Mouse (Mus musculus): ENCODE measurements around the gene Ces1d. TPM values are rescaled to one million over a fixed set of nuclear protein-coding genes. Genes with fewer than 3 reads are reported as not detected.
"Not testable (repeated sequence)": the region's sequence is repeated elsewhere in the genome, so short reads cannot be mapped to it uniquely, and the experiment has no call there.

Ces1d gene
- 7.8 TPM in 1 of 2 replicates, not detected in the other for polyA plus RNA-seq (2011; ENCODE audit: insufficient read depth, insufficient read length, low replicate concordance, missing spikeins)

GRCm38 (mm10) chr8:93197685-93198525 is at the start of gene Ces1d:
Ces1d (minus strand) TSS chr8:93197838.
- 68% methylated on average over 8 of the region's 8 CpGs for WGBS
- H3K27ac ChIP-seq (ENCODE audit: control insufficient read depth, insufficient read depth, low read depth, low read length, poor library complexity) = no peak within 1 kb of the TSS
- TF ChIP-seq CTCF (IDR thresholded peaks at IDR 0.05; ENCODE audit: control insufficient read depth, insufficient read depth, low read length) (no peak), POLR2A (IDR thresholded peaks at IDR 0.05; ENCODE audit: borderline replicate concordance, control insufficient read depth, low read depth, low read length) (no peak)
- H3K4me3 ChIP-seq (replicated peaks; ENCODE audit: control insufficient read depth, low read depth, low read length) = no peak within 1 kb of the TSS
- H3K4me1 ChIP-seq (ENCODE audit: control insufficient read depth, insufficient read depth, low read length) = no peaks in the 10 kb centered on the region

GRCm38 (mm10) chr8:93246057-93246456 is 48.4 kb upstream of the Ces1d start:
- no peak overlapping the region for H3K27ac ChIP-seq (ENCODE audit: control insufficient read depth, insufficient read depth, low read depth, low read length, poor library complexity)
- 77% methylated on average over 2 of the region's 2 CpGs for WGBS
- TF ChIP-seq CTCF (IDR thresholded peaks at IDR 0.05; ENCODE audit: control insufficient read depth, insufficient read depth, low read length) (no peak), POLR2A (IDR thresholded peaks at IDR 0.05; ENCODE audit: borderline replicate concordance, control insufficient read depth, low read depth, low read length) (no peak)
- no peak overlapping the region for H3K4me3 ChIP-seq (replicated peaks; ENCODE audit: control insufficient read depth, low read depth, low read length)
- H3K4me1 ChIP-seq (ENCODE audit: control insufficient read depth, insufficient read depth, low read length) = no peaks in the 10 kb centered on the region; the same call in 1 of the 2 replicates

- no peak for TF ChIP-seq CTCF (IDR thresholded peaks at IDR 0.05; ENCODE audit: control insufficient read depth, insufficient read depth, low read length)
- no peak for TF ChIP-seq POLR2A (IDR thresholded peaks at IDR 0.05; ENCODE audit: borderline replicate concordance, control insufficient read depth, low read depth, low read length)
- no peaks in the 10 kb centered on the region; the same call in 1 of the 2 replicates for H3K4me1 ChIP-seq (ENCODE audit: control insufficient read depth, insufficient read depth, low read length)
- no peak overlapping the region for H3K27ac ChIP-seq (ENCODE audit: control insufficient read depth, insufficient read depth, low read depth, low read length, poor library complexity)
- H3K4me3 ChIP-seq (replicated peaks; ENCODE audit: control insufficient read depth, low read depth, low read length) = no peak overlapping the region
Observed at GRCm38 (mm10) chr8:93239884-93240283, 42.2 kb upstream of the Ces1d start.

GRCm38 (mm10) chr8:93235681-93236080 is 38.0 kb upstream of the Ces1d start:
- H3K4me3 ChIP-seq (replicated peaks; ENCODE audit: control insufficient read depth, low read depth, low read length) = no peak overlapping the region
- WGBS = 86% methylated on average over 1 of the region's 1 CpGs
- H3K27ac ChIP-seq (ENCODE audit: control insufficient read depth, insufficient read depth, low read depth, low read length, poor library complexity) = no peak overlapping the region
- TF ChIP-seq CTCF (IDR thresholded peaks at IDR 0.05; ENCODE audit: control insufficient read depth, insufficient read depth, low read length) (no peak), POLR2A (IDR thresholded peaks at IDR 0.05; ENCODE audit: borderline replicate concordance, control insufficient read depth, low read depth, low read length) (no peak)
- no peaks in the 10 kb centered on the region for H3K4me1 ChIP-seq (ENCODE audit: control insufficient read depth, insufficient read depth, low read length)

GRCm38 (mm10) chr8:93234706-93235105 is 37.1 kb upstream of the Ces1d start:
- no peak overlapping the region for H3K27ac ChIP-seq (ENCODE audit: control insufficient read depth, insufficient read depth, low read depth, low read length, poor library complexity)
- 62% methylated on average over 1 of the region's 1 CpGs for WGBS
- no peaks in the 10 kb centered on the region for H3K4me1 ChIP-seq (ENCODE audit: control insufficient read depth, insufficient read depth, low read length)
- no peak overlapping the region for H3K4me3 ChIP-seq (replicated peaks; ENCODE audit: control insufficient read depth, low read depth, low read length)
- TF ChIP-seq POLR2A (IDR thresholded peaks at IDR 0.05; ENCODE audit: borderline replicate concordance, control insufficient read depth, low read depth, low read length) (no peak), CTCF (IDR thresholded peaks at IDR 0.05; ENCODE audit: control insufficient read depth, insufficient read depth, low read length) (no peak)

GRCm38 (mm10) chr8:93234068-93234467 is 36.4 kb upstream of the Ces1d start:
- WGBS = 74% methylated on average over 6 of the region's 6 CpGs
- Histone ChIP-seq H3K4me3 (replicated peaks; ENCODE audit: control insufficient read depth, low read depth, low read length) (no peak overlapping the region), H3K4me1 (ENCODE audit: control insufficient read depth, insufficient read depth, low read length) (no peaks in the 10 kb centered on the region), H3K27ac (ENCODE audit: control insufficient read depth, insufficient read depth, low read depth, low read length, poor library complexity) (no peak overlapping the region)
- no peak for TF ChIP-seq POLR2A (IDR thresholded peaks at IDR 0.05; ENCODE audit: borderline replicate concordance, control insufficient read depth, low read depth, low read length)
- TF ChIP-seq CTCF (IDR thresholded peaks at IDR 0.05; ENCODE audit: control insufficient read depth, insufficient read depth, low read length) = no peak

GRCm38 (mm10) chr8:93229446-93229845 is 31.8 kb upstream of the Ces1d start, which contains the start of gene Ces1e:
Ces1e (minus strand) TSS chr8:93229619.
- H3K4me1 ChIP-seq (ENCODE audit: control insufficient read depth, insufficient read depth, low read length) = no peaks in the 10 kb centered on the region
- no peak within 1 kb of the TSS for H3K27ac ChIP-seq (ENCODE audit: control insufficient read depth, insufficient read depth, low read depth, low read length, poor library complexity)
- no peak within 1 kb of the TSS for H3K4me3 ChIP-seq (replicated peaks; ENCODE audit: control insufficient read depth, low read depth, low read length)
- TF ChIP-seq POLR2A (IDR thresholded peaks at IDR 0.05; ENCODE audit: borderline replicate concordance, control insufficient read depth, low read depth, low read length) (no peak), CTCF (IDR thresholded peaks at IDR 0.05; ENCODE audit: control insufficient read depth, insufficient read depth, low read length) (no peak)

- H3K27ac ChIP-seq (ENCODE audit: control insufficient read depth, insufficient read depth, low read depth, low read length, poor library complexity) = no peak overlapping the region
- H3K4me3 ChIP-seq (replicated peaks; ENCODE audit: control insufficient read depth, low read depth, low read length) = no peak overlapping the region
- TF ChIP-seq POLR2A (IDR thresholded peaks at IDR 0.05; ENCODE audit: borderline replicate concordance, control insufficient read depth, low read depth, low read length) (no peak), CTCF (IDR thresholded peaks at IDR 0.05; ENCODE audit: control insufficient read depth, insufficient read depth, low read length) (no peak)
- no peaks in the 10 kb centered on the region for H3K4me1 ChIP-seq (ENCODE audit: control insufficient read depth, insufficient read depth, low read length)
- 64% methylated on average over 11 of the region's 11 CpGs for WGBS
Observed at GRCm38 (mm10) chr8:93228673-93229370, 31.2 kb upstream of the Ces1d start.

GRCm38 (mm10) chr8:93226471-93226870 is 28.8 kb upstream of the Ces1d start:
- H3K4me1 ChIP-seq (ENCODE audit: control insufficient read depth, insufficient read depth, low read length); H3K27ac ChIP-seq (ENCODE audit: control insufficient read depth, insufficient read depth, low read depth, low read length, poor library complexity); H3K4me3 ChIP-seq (replicated peaks; ENCODE audit: control insufficient read depth, low read depth, low read length): not testable (repeated sequence)
- 90% methylated on average over 1 of the region's 1 CpGs for WGBS

All from bone marrow, adult 2 months (tissue).